8 mouse cellular contexts compared by ENCODE assay signal in genomic region chr9:89827564-89827963, GRCm38 (mm10).
DNase-seq lines count a peak whose midpoint lies in the region; ATAC-seq lines count a peak whose summit lies in the region.

No protein-coding gene starts in this region.

- H3K4me2 ChIP-seq in heart, embryonic 15.5 days: peak overlapping the region; percentile 60
- peak overlapping the region; percentile 23; the same call in 1 of the 2 replicates for H3K4me2 ChIP-seq in midbrain, embryonic 11.5 days
- H3K4me2 ChIP-seq in hindbrain, embryonic 16.5 days (ENCODE audit: low read length): peak overlapping the region; percentile 47; the same call in 1 of the 2 replicates
- no peak overlapping the region; the same call in 1 of the 2 replicates for H3K4me2 ChIP-seq in stomach, embryonic 14.5 days (replicated peaks; ENCODE audit: low read depth, low read length)

- H3K4me1 ChIP-seq in heart, embryonic 15.5 days (replicated peaks): no peaks in the 10 kb centered on the region
- H3K4me1 ChIP-seq in midbrain, embryonic 11.5 days (ENCODE audit: control insufficient read depth, insufficient read depth, low read length): no peaks in the 10 kb centered on the region
- 0 out of 2 replicates have a peak, but pooled peaks cover 4% of the 10 kb centered on the region for H3K4me1 ChIP-seq in midbrain, embryonic 10.5 days
- H3K4me1 ChIP-seq in hindbrain, embryonic 16.5 days (ENCODE audit: control insufficient read depth, insufficient read depth, low read depth, low read length): no peaks in the 10 kb centered on the region
- H3K4me1 ChIP-seq in stomach, embryonic 14.5 days (ENCODE audit: control insufficient read depth, insufficient read depth, low read length): no peaks in the 10 kb centered on the region

- H3K9me3 ChIP-seq in heart, embryonic 15.5 days (replicated peaks): no peaks in the 10 kb centered on the region
- H3K9me3 ChIP-seq in midbrain, embryonic 11.5 days (ENCODE audit: control insufficient read depth, low read length): no peaks in the 10 kb centered on the region
- H3K9me3 ChIP-seq in midbrain, embryonic 10.5 days (replicated peaks): no peaks in the 10 kb centered on the region
- H3K9me3 ChIP-seq in hindbrain, embryonic 16.5 days (ENCODE audit: control insufficient read depth, low read length): no peaks in the 10 kb centered on the region
- H3K9me3 ChIP-seq in stomach, embryonic 14.5 days (ENCODE audit: control insufficient read depth, low read depth, low read length): no peaks in the 10 kb centered on the region

- no peak overlapping the region for H3K9ac ChIP-seq in heart, embryonic 15.5 days
- H3K9ac ChIP-seq in midbrain, embryonic 11.5 days (ENCODE audit: low read length): no peak overlapping the region
- H3K9ac ChIP-seq in hindbrain, embryonic 16.5 days (ENCODE audit: low read depth, low read length): no peak overlapping the region
- H3K9ac ChIP-seq in stomach, embryonic 14.5 days (replicated peaks; ENCODE audit: low read depth, low read length): no peak overlapping the region

- no peak overlapping the region for H3K27ac ChIP-seq in heart, embryonic 15.5 days
- H3K27ac ChIP-seq in midbrain, embryonic 11.5 days (ENCODE audit: low read depth, low read length): no peak overlapping the region
- H3K27ac ChIP-seq in midbrain, embryonic 10.5 days (replicated peaks): no peak overlapping the region
- no peak overlapping the region for H3K27ac ChIP-seq in hindbrain, embryonic 16.5 days (ENCODE audit: low read depth, low read length)
- H3K27ac ChIP-seq in stomach, embryonic 14.5 days (ENCODE audit: low read length): no peak overlapping the region

- 55% methylated on average over 5 of the region's 5 CpGs for WGBS in heart, embryonic 15.5 days
- WGBS in midbrain, embryonic 11.5 days: 71% methylated on average over 5 of the region's 5 CpGs
- 73% methylated on average over 5 of the region's 5 CpGs for WGBS in midbrain, embryonic 10.5 days
- WGBS in hindbrain, embryonic 16.5 days: 56% methylated on average over 5 of the region's 5 CpGs
- WGBS in stomach, embryonic 14.5 days: 51% methylated on average over 5 of the region's 5 CpGs

- no peak overlapping the region for H3K4me3 ChIP-seq in heart, embryonic 15.5 days
- no peak overlapping the region for H3K4me3 ChIP-seq in midbrain, embryonic 11.5 days (ENCODE audit: low read depth, low read length)
- H3K4me3 ChIP-seq in midbrain, embryonic 10.5 days: no peak overlapping the region; the same call in 1 of the 2 replicates
- H3K4me3 ChIP-seq in hindbrain, embryonic 16.5 days (ENCODE audit: low read length): no peak overlapping the region
- no peak overlapping the region for H3K4me3 ChIP-seq in stomach, embryonic 14.5 days (ENCODE audit: low read depth, low read length)

- ATAC-seq in heart, embryonic 15.5 days (replicated peaks; ENCODE audit: insufficient number of reproducible peaks, insufficient read depth, low FRiP score, low read depth): no peak
- ATAC-seq in midbrain, embryonic 11.5 days (ENCODE audit: low FRiP score): no peak
- ATAC-seq in hindbrain, embryonic 16.5 days: 0 out of 2 replicates have a peak, but pooled peaks have one; percentile 5
- peak; percentile 19; the same call in 1 of the 2 replicates for ATAC-seq in stomach, embryonic 14.5 days (ENCODE audit: insufficient number of reproducible peaks, insufficient read depth, low FRiP score, low read depth)

- H3K27me3 ChIP-seq in heart, embryonic 15.5 days: peaks cover 8% of the 10 kb centered on the region; the same call in 1 of the 2 replicates
- H3K27me3 ChIP-seq in midbrain, embryonic 11.5 days (ENCODE audit: control insufficient read depth, insufficient read depth, low read length): no peaks in the 10 kb centered on the region
- H3K27me3 ChIP-seq in midbrain, embryonic 10.5 days (ENCODE audit: low read depth, poor library complexity, severe bottlenecking): no peaks in the 10 kb centered on the region
- no peaks in the 10 kb centered on the region for H3K27me3 ChIP-seq in hindbrain, embryonic 16.5 days (replicated peaks; ENCODE audit: control insufficient read depth, insufficient read depth, low read length)
- H3K27me3 ChIP-seq in stomach, embryonic 14.5 days (ENCODE audit: control insufficient read depth, insufficient read depth, low read length): no peaks in the 10 kb centered on the region

- DNase-seq in heart, adult 18-20 months: no peak
- DNase-seq in midbrain, embryonic 11.5 days (ENCODE audit: low spot score, missing footprints): no peak
- no peak for DNase-seq in midbrain, embryonic 10.5 days (ENCODE audit: low spot score)
- no peak for DNase-seq in right cerebral cortex, postnatal 25 days
- no peak for DNase-seq in frontal cortex, adult 2 months (ENCODE audit: extremely low spot score in 1 of 2, low spot score in 1 of 2)

- H3K36me3 ChIP-seq in heart, embryonic 15.5 days: no peaks in the 10 kb centered on the region
- H3K36me3 ChIP-seq in midbrain, embryonic 11.5 days (ENCODE audit: control insufficient read depth, insufficient read depth, low read length): no peaks in the 10 kb centered on the region
- no peaks in the 10 kb centered on the region for H3K36me3 ChIP-seq in midbrain, embryonic 10.5 days
- no peaks in the 10 kb centered on the region for H3K36me3 ChIP-seq in hindbrain, embryonic 16.5 days (ENCODE audit: control insufficient read depth, insufficient read depth, low read length)
- no peaks in the 10 kb centered on the region for H3K36me3 ChIP-seq in stomach, embryonic 14.5 days (ENCODE audit: control insufficient read depth, insufficient read depth, low read length)

Comparison
In these comparisons a context has a peak if more than half of its experiments do, and no peak if none do; other contexts are left out.
1. ATAC-seq: peak in hindbrain, embryonic 16.5 days (single experiment) and stomach, embryonic 14.5 days (single experiment); none in heart, embryonic 15.5 days (single experiment) and midbrain, embryonic 11.5 days (single experiment).